Mouse (Mus musculus) midbrain, postnatal 0 days (tissue): ENCODE data around the gene Cib2. TPM values are rescaled to one million over a fixed set of nuclear protein-coding genes. Genes with fewer than 3 reads are reported as not detected.

ENCODE experiments used
- ATAC-seq: fragments of 200-750 bp; cut with Nextera tagmentation; 2 replicates; pipeline ENCODE4 v1.8.0; 2017; ENCODE audit warnings: moderate number of reproducible peaks, mild to moderate bottlenecking, moderate TSS enrichment, moderate library complexity; ENCODE audit not compliant: low FRiP score
- DNase-seq: peaks from one replicate; pipeline ENCODE4 v3.0.0-alpha.2; 2015; ENCODE audit warnings: low spot score
- H3K27ac ChIP-seq: fragments of 300-500 bp; sonication (generic); 2 replicates; pipeline ENCODE4 v1.5.1; 2014; ENCODE audit warnings: low read depth, mild to moderate bottlenecking, low read length, mixed read lengths
- H3K27me3 ChIP-seq: fragments of 300-500 bp; sonication (generic); 2 replicates; pipeline ENCODE4 v1.6.1; 2014; ENCODE audit warnings: low read length, control low read depth, mixed read lengths; ENCODE audit not compliant: insufficient read depth
- H3K36me3 ChIP-seq: fragments of 300-500 bp; sonication (generic); 2 replicates; pipeline ENCODE4 v1.6.1; 2014; ENCODE audit warnings: low read length, control low read depth, mixed read lengths; ENCODE audit not compliant: insufficient read depth
- H3K4me1 ChIP-seq: fragments of 300-500 bp; sonication (generic); 2 replicates; pipeline ENCODE4 v1.6.1; 2014; ENCODE audit warnings: mild to moderate bottlenecking, control low read depth, antibody characterized with exemption, low read length, mixed read lengths; ENCODE audit not compliant: insufficient read depth
- H3K4me2 ChIP-seq: fragments of 300-500 bp; sonication (generic); 2 replicates; pipeline ENCODE4 v1.6.1; 2014; ENCODE audit warnings: low read depth, mild to moderate bottlenecking, low read length, mixed read lengths; ENCODE audit not compliant: poor library complexity, severe bottlenecking
- H3K4me3 ChIP-seq: fragments of 300-500 bp; sonication (generic); 2 replicates; pipeline ENCODE4 v1.5.1; 2014; ENCODE audit warnings: low read depth, mild to moderate bottlenecking, low read length, moderate library complexity
- H3K9ac ChIP-seq: fragments of 300-500 bp; sonication (generic); replicated peaks from 2 replicates; pipeline ENCODE4 v1.6.1; 2014; ENCODE audit warnings: mild to moderate bottlenecking, low read length, moderate library complexity, mixed read lengths; ENCODE audit not compliant: poor library complexity, severe bottlenecking
- H3K9me3 ChIP-seq: fragments of 300-500 bp; sonication (generic); 2 replicates; pipeline ENCODE4 v1.6.1; 2016; ENCODE audit warnings: low read length, control low read depth
- CTCF ChIP-seq: IDR thresholded peaks from 2 replicates; pipeline ENCODE4 v1.5.1; 2016; ENCODE audit warnings: antibody characterized with exemption, mild to moderate bottlenecking
- WGBS: fragments of 180-500 bp; shearing (Covaris S2); extraction: QIAGEN DNeasy Blood & Tissue Kit; methylation state at CpG from one replicate; pipeline ENCODE4 v1.1.7; 2014; 5-methylcytosine and 5-hydroxymethylcytosine counted together
- polyA plus RNA-seq: library from polyadenylated mRNA; unstranded; fragments of >200 nt; fragmentation: Nextera tagmentation; extraction: Ambion mirVana; gene quantifications from 2 replicates; pipeline ENCODE4 v1.2.1, GENCODE M21; 2015
- total RNA-seq: library from RNA; depleted of rRNA; stranded (reverse); fragments of >200 nt; gene quantifications from 2 replicates; pipeline ENCODE4 v1.2.3, GENCODE M21; 2014

Cib2 gene
- total and polyA plus RNA-seq, 2 experiments from 2014 or later: 62.7 to 84.3 TPM

DNA sequence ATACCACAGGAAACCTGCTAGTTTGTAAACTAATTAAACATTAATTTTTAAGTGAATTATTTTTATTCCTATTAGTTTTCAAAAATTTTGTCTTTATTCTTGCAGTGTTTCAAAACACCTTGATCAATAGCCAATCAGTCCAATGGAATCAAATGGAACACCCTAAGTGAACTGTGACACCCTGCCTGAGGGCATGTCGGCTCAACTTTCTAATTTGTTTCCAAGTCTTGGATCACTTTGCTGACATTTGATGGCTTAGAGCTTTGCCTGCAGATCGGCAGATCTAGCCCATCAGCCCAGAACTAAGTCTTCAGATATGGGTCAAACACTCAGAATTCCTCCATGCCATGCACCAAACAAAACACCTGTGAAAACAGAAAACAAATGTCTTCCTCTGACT lies 44.0 kb downstream of the Cib2 start:
- Histone ChIP-seq H3K9me3 (no peaks in the 10 kb centered on the region), H3K27me3 (no peaks in the 10 kb centered on the region), H3K36me3 (no peaks in the 10 kb centered on the region), H3K9ac (no peak overlapping the region), H3K4me2 (no peak overlapping the region), H3K4me3 (no peak overlapping the region), H3K4me1 (no peaks in the 10 kb centered on the region), H3K27ac (no peak overlapping the region)
- no peak for ATAC-seq
- TF ChIP-seq CTCF: no peak
- DNase-seq: no peak
- 83% methylated on average over 2 of the region's 2 CpGs for WGBS

DNA sequence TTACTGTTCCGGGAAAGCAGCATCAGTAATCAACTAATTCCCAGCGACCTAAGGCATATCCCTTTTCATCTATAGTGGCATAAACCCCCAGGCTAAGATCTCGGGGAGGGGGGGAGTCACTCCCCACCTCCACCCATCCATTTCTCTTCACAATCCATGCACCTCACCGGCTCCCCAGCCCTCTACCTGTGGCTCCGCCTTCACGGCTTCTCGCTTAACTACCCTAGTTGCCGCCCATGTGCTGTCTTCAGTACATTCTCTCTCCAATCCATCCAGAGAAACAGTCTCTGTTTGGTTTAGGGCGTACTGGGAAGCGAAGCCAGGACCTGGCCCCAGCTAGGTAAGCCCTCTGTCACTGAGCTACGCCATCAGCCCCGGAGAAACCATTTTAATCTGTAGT lies 57.1 kb downstream of the Cib2 start:
- DNase-seq (no peak), ATAC-seq (no peak)
- 14% methylated on average over 12 of the region's 12 CpGs for WGBS
- no peak for TF ChIP-seq CTCF
- H3K27ac ChIP-seq: no peak overlapping the region
- H3K27me3 ChIP-seq: no peaks in the 10 kb centered on the region
- no peaks in the 10 kb centered on the region for H3K9me3 ChIP-seq
- H3K4me1 ChIP-seq: peaks cover 8% of the 10 kb centered on the region; the same call in 1 of the 2 replicates
- H3K9ac ChIP-seq: peak overlapping the region; percentile 42; the same call in 1 of the 2 replicates
- H3K4me2 ChIP-seq: peak overlapping the region; percentile 69
- H3K4me3 ChIP-seq: peak overlapping the region; percentile 82
- no peaks in the 10 kb centered on the region for H3K36me3 ChIP-seq

DNA sequence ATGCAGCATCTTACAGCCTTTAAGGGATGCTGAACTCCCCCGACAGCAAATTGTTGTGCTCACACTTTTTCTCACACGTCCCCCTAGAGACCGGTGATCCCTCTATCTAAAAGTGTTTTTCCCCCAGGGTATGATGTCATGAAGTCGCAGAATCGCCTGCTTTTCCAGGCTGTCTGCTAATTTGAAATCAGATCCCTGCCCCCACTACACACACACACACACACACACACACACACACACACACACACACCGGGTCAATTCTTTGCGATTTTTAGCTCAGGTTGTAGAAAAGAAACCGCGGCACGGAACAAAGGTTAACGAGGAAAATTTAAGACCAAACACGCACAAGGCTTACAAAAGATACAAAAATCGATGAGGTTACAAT lies 57.9 kb downstream of the Cib2 start:
- Histone ChIP-seq H3K4me3 (peak overlapping the region; percentile 82), H3K4me2 (peak overlapping the region; percentile 69), H3K36me3 (no peaks in the 10 kb centered on the region), H3K27me3 (no peaks in the 10 kb centered on the region), H3K27ac (peak overlapping the region; percentile 93), H3K9ac (peak overlapping the region; percentile 79), H3K9me3 (no peaks in the 10 kb centered on the region), H3K4me1 (peaks cover 8% of the 10 kb centered on the region; the same call in 1 of the 2 replicates)
- no peak; the same call in 1 of the 2 replicates for ATAC-seq
- no peak for TF ChIP-seq CTCF
- 3% methylated on average over 13 of the region's 13 CpGs for WGBS
- DNase-seq: no peak

DNA sequence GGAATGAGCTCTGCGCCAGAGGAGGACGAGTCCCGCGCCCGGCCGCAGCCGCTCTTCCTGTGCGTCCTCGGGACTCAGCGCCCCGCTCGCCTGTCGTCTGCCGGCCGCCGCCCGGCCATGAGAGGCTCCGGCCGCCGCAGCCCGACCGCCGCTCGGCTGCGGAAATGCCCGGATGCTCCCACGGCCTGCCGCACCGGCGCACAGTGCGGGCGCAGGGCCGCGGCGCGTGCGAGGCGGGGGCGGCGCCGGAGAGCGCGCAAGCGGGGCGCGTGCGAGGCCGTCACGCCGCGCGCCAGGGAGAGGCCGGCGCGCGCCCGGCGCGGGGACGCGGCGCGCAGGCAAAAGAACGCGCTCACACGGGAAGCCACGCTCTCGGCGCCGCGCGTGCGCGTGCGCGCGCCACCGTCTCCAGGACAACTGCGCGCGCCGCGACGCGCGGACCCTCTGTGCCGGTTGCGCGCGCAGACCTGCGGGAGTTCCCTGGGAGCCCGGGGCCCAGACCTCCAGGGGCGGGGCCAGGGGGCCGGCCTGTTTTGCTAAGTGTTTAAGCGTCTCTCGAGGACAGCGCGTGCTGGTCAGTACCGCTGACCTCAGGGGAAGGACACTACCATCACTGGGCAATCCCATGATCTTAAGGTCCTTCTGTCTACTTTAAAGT lies 58.4 kb downstream of the Cib2 start, which contains the start of gene Dmxl2:
Gene Dmxl2 (minus strand): TSS at position 174 of the 658 bp plus-strand sequence.
- Histone ChIP-seq H3K27ac (peak within 1 kb of the TSS; percentile 93), H3K4me2 (peak within 1 kb of the TSS; percentile 69), H3K27me3 (no peaks in the 10 kb centered on the region), H3K9ac (peak within 1 kb of the TSS; percentile 79), H3K9me3 (no peaks in the 10 kb centered on the region), H3K36me3 (no peaks in the 10 kb centered on the region), H3K4me3 (peak within 1 kb of the TSS; percentile 82), H3K4me1 (peaks cover 8% of the 10 kb centered on the region; the same call in 1 of the 2 replicates)
- peak; percentile 96 for DNase-seq
- no peak for TF ChIP-seq CTCF
- ATAC-seq: peak; percentile 94
- WGBS: under 1% methylated on average over 57 of the region's 99 CpGs

DNA sequence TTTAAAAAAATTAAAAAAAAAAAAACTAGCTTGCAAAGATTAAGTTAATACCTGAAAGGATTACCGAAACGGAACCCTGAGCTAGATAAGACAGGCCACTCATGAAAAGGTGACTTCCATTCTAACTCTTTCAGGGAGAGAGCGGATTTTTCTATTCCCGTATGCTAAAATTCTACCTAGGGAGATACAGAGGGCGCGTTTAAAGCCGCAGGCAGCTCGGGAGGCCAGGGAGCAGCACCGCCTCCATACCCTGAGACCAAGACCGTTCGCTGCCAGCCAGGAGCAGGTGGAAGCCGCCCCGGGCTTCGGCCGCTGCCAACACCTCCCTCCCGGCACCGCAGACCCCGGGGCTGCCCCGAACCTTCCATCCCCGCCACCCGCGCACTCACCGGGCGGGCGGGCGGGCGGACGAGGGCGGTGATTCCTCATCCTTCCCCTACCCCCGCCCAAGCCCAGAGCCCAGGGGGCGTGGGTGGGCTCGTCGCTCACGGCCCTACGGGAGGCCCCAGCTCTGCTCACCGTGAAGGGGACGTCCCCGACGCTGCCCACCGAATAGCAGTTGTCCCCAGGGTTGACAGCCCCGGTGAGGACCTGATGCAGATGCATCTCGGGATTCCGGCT lies 59.1 kb downstream of the Cib2 start:
- DNase-seq: peak; percentile 38
- no peak for TF ChIP-seq CTCF

DNA sequence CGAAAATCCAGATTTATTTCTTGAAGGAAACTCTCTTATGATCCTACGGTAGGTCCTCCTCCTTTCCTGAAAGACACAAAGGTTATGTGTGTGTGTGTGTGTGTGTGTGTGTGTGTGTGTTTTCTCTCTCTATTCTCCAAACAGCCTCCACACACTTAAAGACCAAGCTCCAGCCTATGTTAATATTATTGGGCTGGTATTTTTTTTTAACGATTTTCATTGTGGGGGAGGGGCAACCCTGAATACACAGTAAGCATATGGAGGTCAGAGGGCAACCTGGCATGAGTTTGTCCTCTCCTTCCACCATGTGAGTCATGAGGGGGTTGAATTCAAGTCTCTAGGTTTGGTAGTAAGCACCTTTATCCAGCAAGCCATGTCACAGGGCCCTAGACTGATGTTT lies 60.2 kb downstream of the Cib2 start:
- H3K9ac ChIP-seq: no peak overlapping the region
- H3K36me3 ChIP-seq: no peaks in the 10 kb centered on the region
- H3K4me2 ChIP-seq: peak overlapping the region; percentile 69
- H3K27ac ChIP-seq: no peak overlapping the region
- H3K27me3 ChIP-seq: no peaks in the 10 kb centered on the region
- DNase-seq (no peak), ATAC-seq (no peak)
- TF ChIP-seq CTCF: no peak
- WGBS: 81% methylated on average over 3 of the region's 3 CpGs
- no peaks in the 10 kb centered on the region for H3K9me3 ChIP-seq
- peaks cover 8% of the 10 kb centered on the region; the same call in 1 of the 2 replicates for H3K4me1 ChIP-seq
- peak overlapping the region; percentile 82 for H3K4me3 ChIP-seq

More for the DNA sequence above, 59.1 kb downstream of the Cib2 start:
- Histone ChIP-seq H3K9ac (peak overlapping the region; percentile 79), H3K36me3 (no peaks in the 10 kb centered on the region), H3K9me3 (no peaks in the 10 kb centered on the region), H3K27ac (peak overlapping the region; percentile 93), H3K4me2 (peak overlapping the region; percentile 69), H3K4me1 (peaks cover 8% of the 10 kb centered on the region; the same call in 1 of the 2 replicates), H3K27me3 (no peaks in the 10 kb centered on the region), H3K4me3 (peak overlapping the region; percentile 82)
- under 1% methylated on average over 40 of the region's 43 CpGs for WGBS
- peak; percentile 64 for ATAC-seq
